Mouse (Mus musculus) adrenal gland, postnatal 10 days (tissue): ENCODE results near the gene 1110065P20Rik. TPM values are rescaled to one million over a fixed set of nuclear protein-coding genes. Genes with fewer than 3 reads are reported as not detected.

Experiments
- DNase-seq: peaks from one replicate; pipeline ENCODE4 v3.0.0; 2021; ENCODE audit warnings: mixed read lengths
- long read RNA-seq, 2 experiments: library from polyadenylated mRNA; stranded (forward); transcript quantifications; one replicate each; pipeline ENCODE4 v2.0.0; 2021
- total RNA-seq, 2 experiments: library from RNA; stranded (reverse); gene quantifications; 2 replicates each; pipeline ENCODE4 v1.2.3; 2021

1110065P20Rik gene
- 10 to 100 TPM; 49.6 to 54.7 TPM for total RNA-seq
- long read RNA-seq, experiment 1, transcript 1110065P20Rik-203 (2 exons, 659 nt), result minor isoform, 26 of 107 reads
- long read RNA-seq, experiment 1, transcript 1110065P20Rik-205 (1 exons, 1,251 nt), result minor isoform, 8 of 107 reads
- long read RNA-seq, experiment 1, transcript 1110065P20Rik-204 (3 exons, 762 nt), result major isoform, 47 of 107 reads
- long read RNA-seq, experiment 1, transcript 1110065P20Rik-202 (3 exons, 761 nt), result minor isoform, 16 of 107 reads
- long read RNA-seq, experiment 1, partial matches to known transcripts, result 1 of 107 reads
- long read RNA-seq, experiment 1, other reads (novel, unspliced or antisense), result 4 of 107 reads
- long read RNA-seq, experiment 2, transcript 1110065P20Rik-204 (3 exons, 762 nt), result major isoform, 12 of 33 reads
- long read RNA-seq, experiment 2, transcript 1110065P20Rik-202 (3 exons, 761 nt), result minor isoform, 6 of 33 reads
- long read RNA-seq, experiment 2, transcript 1110065P20Rik-203 (2 exons, 659 nt), result minor isoform, 8 of 33 reads
- long read RNA-seq, experiment 2, partial matches to known transcripts, result 0 of 33 reads
- long read RNA-seq, experiment 2, other reads (novel, unspliced or antisense), result 2 of 33 reads

DNA sequence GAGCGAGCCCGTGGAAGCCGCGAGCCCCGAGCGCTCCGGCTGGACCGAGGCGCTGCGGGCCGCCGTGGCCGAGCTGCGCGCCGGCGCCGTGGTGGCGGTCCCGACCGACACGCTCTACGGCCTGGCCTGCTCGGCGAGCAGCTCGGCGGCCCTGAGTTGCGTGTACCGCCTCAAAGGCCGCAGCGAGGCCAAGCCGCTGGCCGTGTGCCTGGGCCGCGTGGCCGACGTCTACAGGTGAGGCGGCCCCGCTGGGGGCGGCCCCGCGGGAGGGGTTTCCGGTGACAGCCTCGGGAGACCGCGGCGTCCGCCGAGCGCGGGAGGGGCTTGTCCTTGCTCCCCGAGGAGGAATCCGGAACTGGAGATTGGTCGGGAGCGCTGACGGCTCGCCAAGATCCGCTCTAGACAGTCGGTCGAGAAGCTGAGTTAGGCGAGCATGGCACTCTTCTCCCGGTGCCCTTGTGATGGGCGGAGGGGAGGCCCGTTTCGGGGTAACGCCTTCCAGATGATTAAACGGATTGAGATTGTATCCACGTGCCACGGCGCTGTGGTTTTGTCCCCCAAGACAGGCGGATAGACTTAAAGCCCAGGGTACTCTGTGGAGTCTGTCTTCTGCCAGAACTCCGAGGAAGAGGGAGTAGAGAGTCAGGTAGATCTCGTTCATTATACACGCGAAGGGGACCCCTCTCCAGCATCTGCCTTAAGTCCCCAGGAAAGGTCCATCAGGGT is at the start of gene 1110065P20Rik:
Gene 1110065P20Rik (minus strand): TSS at position 264 of the 726 bp plus-strand sequence.
- peak; percentile 92 for DNase-seq

GRCm38 (mm10) chr4:124899906-124900305 is 48.9 kb upstream of the 1110065P20Rik start:
- DNase-seq, result no peak

GRCm38 (mm10) chr4:124898428-124898827 is 47.4 kb upstream of the 1110065P20Rik start:
- DNase-seq, result no peak

DNA sequence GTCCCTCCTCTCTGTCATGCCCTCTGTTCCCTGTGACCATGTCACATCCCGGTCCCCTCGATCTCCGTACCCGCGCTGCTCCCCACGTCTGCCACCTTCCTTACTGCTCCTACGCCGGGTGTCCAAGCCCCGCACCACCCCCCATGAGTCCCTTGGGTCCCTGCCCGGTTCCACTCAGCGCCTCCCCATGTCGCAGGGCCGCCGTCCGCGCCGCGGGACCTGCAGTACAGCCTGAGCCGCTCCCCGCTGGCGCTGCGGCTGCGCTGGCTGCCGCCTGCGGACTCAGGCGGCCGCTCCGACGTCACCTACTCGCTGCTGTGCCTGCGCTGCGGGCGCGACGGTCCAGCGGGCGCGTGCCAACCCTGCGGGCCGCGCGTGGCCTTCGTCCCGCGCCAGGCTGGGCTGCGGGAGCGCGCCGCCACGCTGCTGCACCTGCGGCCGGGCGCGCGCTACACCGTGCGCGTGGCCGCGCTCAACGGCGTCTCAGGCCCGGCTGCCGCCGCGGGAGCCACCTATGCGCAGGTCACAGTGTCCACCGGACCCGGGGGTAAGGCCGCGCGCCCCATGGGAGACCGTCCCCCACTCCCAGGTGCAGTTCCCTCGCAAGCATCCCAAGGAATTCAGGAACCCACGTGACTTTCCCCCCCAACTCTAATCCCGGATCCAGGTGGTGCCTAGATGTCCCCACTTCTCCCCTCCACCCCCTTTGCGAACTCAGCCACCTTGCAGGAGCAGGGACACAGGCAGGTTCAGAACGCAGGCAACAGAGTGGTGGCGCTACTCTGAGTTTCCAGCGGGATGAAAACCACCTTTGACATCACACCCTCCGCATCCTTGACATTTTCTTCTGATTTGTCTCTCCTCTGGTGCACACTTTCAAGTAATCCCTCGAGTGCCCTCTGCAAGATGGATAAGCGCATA is 43.8 kb upstream of the 1110065P20Rik start:
- peak; percentile 26 for DNase-seq

DNA sequence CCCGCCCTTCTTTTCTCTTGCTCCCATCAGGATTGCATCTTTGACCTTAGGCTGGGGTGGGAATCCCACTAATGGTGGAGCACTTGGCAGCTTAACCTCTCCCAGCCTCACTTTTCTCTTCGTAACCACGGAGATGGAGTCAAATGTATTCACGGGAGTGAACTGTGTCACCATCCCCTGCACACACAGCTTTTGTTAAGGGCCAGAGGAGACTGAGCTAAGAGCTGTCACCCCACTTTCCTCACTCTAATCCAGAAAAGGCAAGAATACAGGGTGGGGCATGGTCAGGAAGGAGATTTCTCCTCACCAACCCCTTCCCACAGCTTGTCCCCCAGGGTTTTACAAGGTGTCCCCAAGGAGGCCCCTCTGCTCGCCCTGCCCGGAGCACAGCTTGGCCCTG is 42.8 kb upstream of the 1110065P20Rik start:
- DNase-seq, result no peak

DNA sequence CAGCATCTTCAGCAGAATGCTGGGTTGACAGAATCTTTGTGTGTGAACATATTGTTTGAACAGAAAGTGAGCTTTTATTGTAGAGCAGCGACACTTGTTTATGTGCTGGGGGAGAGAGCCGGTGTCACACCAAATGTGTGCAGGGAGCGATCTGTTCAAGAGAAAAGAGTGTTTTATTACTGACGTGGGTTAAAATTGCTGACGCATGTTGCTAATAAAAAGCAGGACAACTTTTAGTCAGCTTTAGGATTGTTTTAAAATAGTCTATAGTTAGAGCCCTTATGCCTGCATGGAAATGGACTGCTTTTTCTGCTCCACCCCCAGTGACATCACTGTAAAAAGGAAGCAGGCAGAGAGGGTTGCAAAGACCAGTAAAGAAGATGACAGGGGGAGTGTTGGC is 39.8 kb upstream of the 1110065P20Rik start:
- no peak for DNase-seq

GRCm38 (mm10) chr4:124889935-124890334 is 38.9 kb upstream of the 1110065P20Rik start:
- DNase-seq, result no peak

- no peak for DNase-seq
Observed at GRCm38 (mm10) chr4:124888702-124889101, 37.7 kb upstream of the 1110065P20Rik start.

- peak; percentile 82 for DNase-seq
Observed at GRCm38 (mm10) chr4:124882151-124882729, 31.2 kb upstream of the 1110065P20Rik start.

- DNase-seq, result peak; percentile 47
Observed at GRCm38 (mm10) chr4:124881341-124881908, 30.4 kb upstream of the 1110065P20Rik start.

GRCm38 (mm10) chr4:124880599-124880998 is 29.6 kb upstream of the 1110065P20Rik start, which contains the start of gene Epha10:
Gene Epha10 (plus strand): TSS chr4:124880899.
- no peak for DNase-seq

GRCm38 (mm10) chr4:124872719-124873118 is 21.7 kb upstream of the 1110065P20Rik start:
- no peak for DNase-seq

DNA sequence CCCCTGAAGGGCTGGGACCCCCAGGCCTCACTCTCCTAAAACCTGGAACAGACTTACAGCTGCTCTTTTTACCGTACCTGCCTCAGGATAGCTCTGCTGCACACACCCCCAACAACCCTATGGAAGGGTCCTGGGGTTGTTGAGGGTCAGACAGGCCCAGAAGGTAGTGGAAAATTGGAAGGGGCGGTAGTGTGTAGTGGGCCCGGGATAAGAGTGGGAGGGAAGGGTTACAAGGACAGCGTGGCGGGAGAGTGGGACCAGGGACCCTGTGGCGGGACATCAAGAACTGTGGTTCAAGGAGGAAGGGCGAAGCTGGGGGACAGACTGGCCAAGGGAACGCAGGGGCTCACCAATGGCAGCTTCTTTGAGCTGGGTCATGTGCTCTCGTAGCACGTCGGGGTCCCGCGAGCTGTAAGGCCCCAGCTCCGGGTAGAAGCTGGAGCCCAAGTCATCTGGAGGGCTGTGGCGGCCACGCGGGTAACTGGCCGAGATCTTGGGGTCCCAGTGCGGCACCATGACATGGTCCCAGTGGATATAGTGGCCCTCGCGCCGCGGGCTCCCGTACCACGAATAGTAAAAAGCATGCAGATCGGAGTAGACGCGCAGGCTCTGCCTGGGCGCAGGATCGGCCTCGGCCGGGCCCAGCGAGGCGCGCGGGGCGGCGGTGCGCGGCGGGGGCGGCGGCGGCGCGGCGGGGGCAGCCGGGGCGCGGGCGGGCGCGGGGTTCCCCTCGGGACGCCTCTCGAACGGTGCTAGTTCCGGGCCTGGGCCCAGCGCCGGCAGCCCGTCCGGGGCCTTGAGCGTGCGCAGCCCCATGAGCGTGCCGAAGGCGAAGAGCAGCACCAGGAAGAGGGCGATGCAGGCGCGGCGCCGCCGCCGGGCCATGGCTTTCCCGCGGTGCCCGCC is 10.5 kb upstream of the 1110065P20Rik start, which contains the start of gene Maneal:
Gene Maneal (minus strand): TSS at position 889 of the 906 bp plus-strand sequence.
- no peak for DNase-seq

DNA sequence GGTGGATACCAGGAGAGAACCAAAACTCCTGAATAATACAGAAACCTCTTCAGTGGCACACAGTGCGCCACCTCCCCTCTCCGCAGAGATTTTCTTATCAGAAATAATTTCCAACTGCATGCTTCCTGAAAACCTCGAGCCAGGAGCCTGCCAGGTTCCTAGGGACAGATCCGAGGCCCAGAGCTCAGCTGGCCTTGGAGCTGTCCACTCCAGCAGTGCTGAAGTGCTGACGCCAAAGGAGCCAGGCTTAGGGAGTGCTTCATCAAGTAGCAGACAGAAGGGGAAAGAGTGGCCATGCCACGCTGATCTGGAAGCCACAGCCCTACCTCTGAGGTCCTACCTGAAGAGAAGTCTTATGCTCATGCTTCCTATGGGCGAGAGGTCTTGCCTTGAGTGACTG is 9.4 kb upstream of the 1110065P20Rik start:
- peak; percentile 92 for DNase-seq

GRCm38 (mm10) chr4:124858370-124858769 is 7.4 kb upstream of the 1110065P20Rik start:
- peak; percentile 83 for DNase-seq

GRCm38 (mm10) chr4:124856294-124856693 is 5.3 kb upstream of the 1110065P20Rik start:
- DNase-seq, result no peak

GRCm38 (mm10) chr4:124850261-124850913 is 609 bp downstream of the 1110065P20Rik start, which contains the start of gene Yrdc:
Gene Yrdc (plus strand): TSS chr4:124850679.
- DNase-seq, result peak; percentile 97

GRCm38 (mm10) chr4:124849631-124850260 is 1.2 kb downstream of the 1110065P20Rik start:
- DNase-seq, result peak; percentile 71

DNA sequence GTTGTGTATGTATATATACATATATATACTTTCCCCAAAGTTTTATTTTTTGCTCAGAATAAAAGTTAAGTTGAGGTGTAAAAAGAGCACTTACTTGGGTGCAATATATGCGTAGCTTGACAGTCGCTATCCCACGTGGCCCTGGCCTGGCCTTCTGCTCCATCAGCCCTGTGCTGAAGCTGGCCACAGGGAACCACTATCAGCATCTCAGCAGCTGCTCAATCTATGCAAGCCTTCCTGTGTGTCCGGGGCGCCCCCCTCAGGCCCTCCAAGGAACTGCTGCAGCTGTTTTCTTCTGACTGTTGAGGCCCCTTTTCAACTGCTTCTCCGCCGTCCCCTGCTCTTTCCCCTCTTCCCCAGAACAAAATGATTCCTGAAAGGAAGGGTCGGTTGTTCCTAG is 3.4 kb downstream of the 1110065P20Rik start:
- DNase-seq, result peak; percentile 90
